15 mouse cellular contexts compared by ENCODE assay signal in the genomic region with DNA sequence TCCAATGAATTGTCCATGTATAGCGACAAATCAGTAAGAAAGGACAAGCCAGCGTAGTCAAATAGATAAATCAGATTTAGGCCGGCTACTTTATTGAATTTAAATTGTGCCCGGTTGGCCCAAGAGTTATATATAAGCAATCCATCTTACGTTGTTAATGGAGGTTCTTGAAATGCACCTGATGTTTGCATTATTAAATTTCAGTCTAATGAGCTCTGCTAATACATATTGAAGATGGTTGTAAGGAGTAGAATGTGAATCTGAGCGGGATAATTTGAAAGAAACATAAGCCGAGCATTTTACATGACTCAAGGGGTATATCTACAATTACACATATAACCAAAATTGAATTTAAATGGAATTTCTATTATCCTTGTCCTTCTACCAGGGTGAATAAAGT.
"Had no signal": no experiment of that assay in that cellular context is flagged by ENCODE, and none has a peak within 500 bp of the region (broad histone marks: within the 10 kb centered on the region; RNA-seq: fewer than 3 reads in every experiment).

No protein-coding gene starts in this region.

- DNase-seq: retina, postnatal 1 day; right cerebral cortex, adult 18-20 months; right cerebral cortex, postnatal 14 days; right cerebral cortex, postnatal 25 days; right cerebral cortex, postnatal 4 days; spleen, adult 18-20 months; thymus, adult 18-20 months; thymus, adult 2 months; thymus, postnatal 14 days; thymus, postnatal 25 days; thymus, postnatal 36 days; thymus, postnatal 4 days had no signal

- H3K4me1 ChIP-seq: neural tube, embryonic 12.5 days; stomach, embryonic 15.5 days had no signal

- H3K27me3 ChIP-seq: neural tube, embryonic 12.5 days; stomach, embryonic 15.5 days had no signal

- H3K36me3 ChIP-seq: neural tube, embryonic 12.5 days; stomach, embryonic 15.5 days had no signal

- H3K4me2 ChIP-seq: neural tube, embryonic 12.5 days; stomach, embryonic 15.5 days had no signal

- H3K4me3 ChIP-seq: neural tube, embryonic 12.5 days; stomach, embryonic 15.5 days had no signal

- H3K9ac ChIP-seq: neural tube, embryonic 12.5 days; stomach, embryonic 15.5 days had no signal

- H3K27ac ChIP-seq: neural tube, embryonic 12.5 days; stomach, embryonic 15.5 days; stomach, postnatal 0 days had no signal

- H3K9me3 ChIP-seq: neural tube, embryonic 12.5 days; stomach, embryonic 15.5 days had no signal
